Mouse (Mus musculus) limb, embryonic 15.5 days (tissue): ENCODE measurements around the gene Mark2. TPM values are rescaled to one million over a fixed set of nuclear protein-coding genes. Genes with fewer than 3 reads are reported as not detected.

ENCODE experiments used
- ATAC-seq: fragments of 200-750 bp; cut with Nextera tagmentation; 2 replicates; pipeline ENCODE4 v1.8.0; 2017; ENCODE audit warnings: low read depth, moderate TSS enrichment; ENCODE audit not compliant: insufficient number of reproducible peaks, low FRiP score, low TSS enrichment
- H3K27ac ChIP-seq: fragments of 300-500 bp; sonication (generic); 2 replicates; pipeline ENCODE4 v1.5.1; 2015; ENCODE audit warnings: moderate library complexity, mild to moderate bottlenecking, inconsistent platforms
- H3K27me3 ChIP-seq: fragments of 300-500 bp; sonication (generic); 2 replicates; pipeline ENCODE4 v1.6.1; 2015; ENCODE audit warnings: inconsistent platforms
- H3K36me3 ChIP-seq: fragments of 300-500 bp; sonication (generic); 2 replicates; pipeline ENCODE4 v1.6.1; 2015; ENCODE audit warnings: inconsistent platforms
- H3K4me1 ChIP-seq: fragments of 300-500 bp; sonication (generic); 2 replicates; pipeline ENCODE4 v1.6.1; 2015; ENCODE audit warnings: inconsistent platforms
- H3K4me2 ChIP-seq: fragments of 300-500 bp; sonication (generic); 2 replicates; pipeline ENCODE4 v1.6.1; 2015; ENCODE audit warnings: mild to moderate bottlenecking, inconsistent platforms
- H3K4me3 ChIP-seq: fragments of 300-500 bp; sonication (generic); 2 replicates; pipeline ENCODE4 v1.5.1; 2015; ENCODE audit warnings: mild to moderate bottlenecking, inconsistent platforms
- H3K9ac ChIP-seq: fragments of 300-500 bp; sonication (generic); 2 replicates; pipeline ENCODE4 v1.6.1; 2015; ENCODE audit warnings: inconsistent platforms
- H3K9me3 ChIP-seq: fragments of 300-500 bp; sonication (generic); 2 replicates; pipeline ENCODE4 v1.6.1; 2016; ENCODE audit warnings: inconsistent platforms
- WGBS: fragments of 180-500 bp; shearing (Covaris S2); methylation state at CpG from one replicate; pipeline ENCODE4 v1.1.7; 2015; 5-methylcytosine and 5-hydroxymethylcytosine counted together
- polyA plus RNA-seq: library from polyadenylated mRNA; unstranded; fragments of >200 nt; fragmentation: Nextera tagmentation; extraction: Ambion mirVana; gene quantifications from 2 replicates; pipeline ENCODE4 v1.2.1, GENCODE M21; 2015

Mark2 gene
- polyA plus RNA-seq, 1 experiment from 2014 or later = 46.4 TPM

DNA sequence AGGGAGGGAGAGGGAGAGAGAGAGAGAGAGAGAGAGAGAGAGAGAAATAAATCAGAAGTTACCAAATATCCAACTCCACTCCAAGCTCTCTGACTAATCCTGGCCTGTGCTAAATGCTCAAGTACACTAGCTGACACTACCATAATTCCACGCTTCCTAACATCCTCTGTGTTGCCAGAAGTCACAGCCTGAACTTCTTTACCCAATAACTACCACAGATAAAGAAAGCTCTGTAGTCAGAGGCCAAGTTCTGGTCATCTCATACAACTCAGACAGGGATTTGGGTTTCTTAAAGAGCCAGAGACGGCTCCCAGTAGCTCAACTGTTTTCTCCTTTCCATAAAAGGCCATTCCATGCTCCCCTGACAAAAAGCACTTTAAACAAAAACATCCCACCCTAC is 36.9 kb downstream of the Mark2 start:
- no peaks in the 10 kb centered on the region for H3K27me3 ChIP-seq
- WGBS = 58% methylated on average over 2 of the region's 2 CpGs
- H3K4me1 ChIP-seq = peaks cover 43% of the 10 kb centered on the region
- H3K9me3 ChIP-seq = no peaks in the 10 kb centered on the region
- no peak overlapping the region for H3K27ac ChIP-seq
- no peak overlapping the region for H3K9ac ChIP-seq
- H3K4me3 ChIP-seq = no peak overlapping the region
- no peak overlapping the region for H3K4me2 ChIP-seq
- ATAC-seq = no peak
- no peaks in the 10 kb centered on the region for H3K36me3 ChIP-seq

- WGBS = 65% methylated on average over 6 of the region's 6 CpGs
- Histone ChIP-seq H3K27me3 (no peaks in the 10 kb centered on the region), H3K4me2 (no peak overlapping the region), H3K27ac (peak overlapping the region; percentile 18; the same call in 1 of the 2 replicates), H3K9ac (no peak overlapping the region), H3K9me3 (no peaks in the 10 kb centered on the region), H3K4me1 (peaks cover 35% of the 10 kb centered on the region), H3K4me3 (no peak overlapping the region), H3K36me3 (0 out of 2 replicates have a peak, but pooled peaks cover 7% of the 10 kb centered on the region)
- ATAC-seq = no peak
Measured at GRCm38 (mm10) chr19:7303796-7304195, 37.9 kb downstream of the Mark2 start.

GRCm38 (mm10) chr19:7302493-7302797 is 39.2 kb downstream of the Mark2 start:
- peak overlapping the region; percentile 57; the same call in 1 of the 2 replicates for H3K27ac ChIP-seq
- H3K4me2 ChIP-seq = no peak overlapping the region
- no peaks in the 10 kb centered on the region for H3K9me3 ChIP-seq
- no peak for ATAC-seq
- peaks cover 21% of the 10 kb centered on the region for H3K4me1 ChIP-seq
- H3K36me3 ChIP-seq = 0 out of 2 replicates have a peak, but pooled peaks cover 8% of the 10 kb centered on the region
- no peaks in the 10 kb centered on the region for H3K27me3 ChIP-seq
- no peak overlapping the region for H3K4me3 ChIP-seq
- 88% methylated on average over 1 of the region's 1 CpGs for WGBS
- H3K9ac ChIP-seq = no peak overlapping the region; the same call in 1 of the 2 replicates

- Histone ChIP-seq H3K4me2 (no peak overlapping the region), H3K9ac (no peak overlapping the region), H3K4me3 (no peak overlapping the region), H3K4me1 (peaks cover 15% of the 10 kb centered on the region), H3K27ac (peak overlapping the region; percentile 57; the same call in 1 of the 2 replicates), H3K27me3 (no peaks in the 10 kb centered on the region), H3K9me3 (no peaks in the 10 kb centered on the region), H3K36me3 (0 out of 2 replicates have a peak, but pooled peaks cover 8% of the 10 kb centered on the region)
- ATAC-seq = no peak
- 67% methylated on average over 7 of the region's 7 CpGs for WGBS
Measured at GRCm38 (mm10) chr19:7301647-7302492, 39.8 kb downstream of the Mark2 start.

DNA sequence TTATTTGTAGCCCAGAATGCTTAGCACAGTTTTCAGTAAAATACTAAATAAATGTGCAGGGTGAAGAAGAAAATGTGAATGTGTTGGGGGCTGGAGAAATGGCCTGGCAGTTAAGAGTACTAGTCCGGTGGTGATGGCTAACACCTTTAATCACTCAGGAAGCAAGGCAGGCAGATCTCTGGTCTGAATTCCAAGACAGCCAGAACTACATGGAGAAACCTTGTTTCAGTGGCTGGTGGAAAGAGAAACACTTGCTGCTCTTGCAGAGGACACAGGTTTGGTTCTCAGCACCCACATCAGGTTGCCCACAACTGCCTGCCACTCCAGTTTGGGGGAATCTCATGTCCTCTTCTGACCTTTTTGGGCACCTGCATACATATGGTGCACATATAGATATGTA is 41.6 kb downstream of the Mark2 start:
- 97% methylated on average over 1 of the region's 1 CpGs for WGBS
- Histone ChIP-seq H3K4me1 (peaks cover 18% of the 10 kb centered on the region), H3K27me3 (no peaks in the 10 kb centered on the region), H3K36me3 (0 out of 2 replicates have a peak, but pooled peaks cover 8% of the 10 kb centered on the region), H3K9me3 (no peaks in the 10 kb centered on the region), H3K27ac (no peak overlapping the region), H3K9ac (no peak overlapping the region), H3K4me3 (no peak overlapping the region), H3K4me2 (no peak overlapping the region)
- no peak for ATAC-seq

- Histone ChIP-seq H3K27me3 (no peaks in the 10 kb centered on the region), H3K4me2 (no peak overlapping the region), H3K9ac (no peak overlapping the region), H3K27ac (peak overlapping the region; percentile 29), H3K36me3 (0 out of 2 replicates have a peak, but pooled peaks cover 8% of the 10 kb centered on the region), H3K4me1 (peaks cover 28% of the 10 kb centered on the region), H3K4me3 (no peak overlapping the region), H3K9me3 (no peaks in the 10 kb centered on the region)
- peak; percentile 55; the same call in 1 of the 2 replicates for ATAC-seq
Measured at GRCm38 (mm10) chr19:7299052-7299451, 42.6 kb downstream of the Mark2 start.

DNA sequence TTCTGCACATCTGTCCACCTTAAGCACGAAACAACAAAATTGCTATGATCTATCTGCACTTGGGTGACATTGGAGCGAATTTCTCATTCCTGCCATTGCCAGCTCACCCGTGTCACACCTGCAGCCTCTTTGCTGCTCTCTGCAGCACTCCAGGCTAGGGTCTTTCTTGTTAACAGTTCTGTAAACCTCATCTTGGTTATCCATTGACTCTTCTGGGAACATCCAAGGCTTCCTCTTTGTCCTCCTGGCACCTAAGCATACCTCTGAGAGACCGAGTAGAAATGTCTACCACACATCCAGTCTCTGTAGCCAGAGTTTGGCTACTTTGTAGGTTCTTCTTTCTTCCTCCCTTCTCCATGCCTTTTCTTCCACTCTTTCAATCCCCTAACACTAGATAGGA is 45.7 kb downstream of the Mark2 start:
- Histone ChIP-seq H3K27ac (peak overlapping the region; percentile 63), H3K4me1 (peaks cover 41% of the 10 kb centered on the region), H3K4me3 (no peak overlapping the region), H3K27me3 (no peaks in the 10 kb centered on the region), H3K36me3 (0 out of 2 replicates have a peak, but pooled peaks cover 8% of the 10 kb centered on the region), H3K4me2 (no peak overlapping the region), H3K9me3 (no peaks in the 10 kb centered on the region), H3K9ac (no peak overlapping the region)
- 85% methylated on average over 4 of the region's 4 CpGs for WGBS
- ATAC-seq = no peak

DNA sequence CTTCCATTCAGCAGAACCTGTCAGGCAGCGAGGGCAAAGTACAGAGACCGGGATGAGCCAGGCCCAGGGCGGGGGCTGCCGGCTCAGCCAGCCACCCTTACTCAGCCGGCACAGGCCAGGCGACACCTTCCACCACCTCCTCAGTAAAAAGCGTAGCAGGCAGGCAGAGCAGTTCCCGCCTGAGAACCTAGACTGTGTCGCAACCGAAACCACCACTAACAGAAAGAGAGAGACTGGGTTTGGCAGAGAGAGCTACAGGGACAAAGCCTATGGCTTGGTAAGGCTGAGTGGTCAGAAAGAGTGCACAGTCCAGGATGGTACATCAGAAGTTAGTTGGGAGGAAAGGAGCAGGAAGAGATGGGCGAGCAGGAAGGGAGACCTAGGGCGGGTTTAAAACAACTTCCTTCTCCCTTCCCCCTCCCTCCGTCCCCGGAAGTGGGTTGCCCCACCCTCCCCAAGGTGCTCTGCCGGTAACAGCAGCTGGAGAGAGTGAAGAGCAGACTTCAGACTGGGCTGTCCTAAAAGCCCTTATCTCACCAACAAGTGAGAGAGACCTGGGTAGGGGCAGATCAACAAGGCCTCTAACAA is 46.5 kb downstream of the Mark2 start:
- peak overlapping the region; percentile 63 for H3K27ac ChIP-seq
- H3K36me3 ChIP-seq = 0 out of 2 replicates have a peak, but pooled peaks cover 11% of the 10 kb centered on the region
- H3K9me3 ChIP-seq = no peaks in the 10 kb centered on the region
- no peak for ATAC-seq
- 43% methylated on average over 15 of the region's 15 CpGs for WGBS
- no peak overlapping the region for H3K4me2 ChIP-seq
- 0 out of 2 replicates have a peak overlapping the region, but pooled peaks have one; percentile 7 for H3K4me3 ChIP-seq
- peaks cover 41% of the 10 kb centered on the region for H3K4me1 ChIP-seq
- H3K9ac ChIP-seq = no peak overlapping the region
- no peaks in the 10 kb centered on the region for H3K27me3 ChIP-seq

- no peak overlapping the region for H3K4me3 ChIP-seq
- WGBS = 62% methylated on average over 8 of the region's 8 CpGs
- no peak for ATAC-seq
- H3K27me3 ChIP-seq = no peaks in the 10 kb centered on the region
- H3K4me1 ChIP-seq = peaks cover 41% of the 10 kb centered on the region
- H3K9me3 ChIP-seq = no peaks in the 10 kb centered on the region
- H3K4me2 ChIP-seq = no peak overlapping the region
- H3K9ac ChIP-seq = no peak overlapping the region
- H3K27ac ChIP-seq = peak overlapping the region; percentile 63
- H3K36me3 ChIP-seq = peaks cover 12% of the 10 kb centered on the region; the same call in 1 of the 2 replicates
Measured at GRCm38 (mm10) chr19:7294098-7294876, 47.4 kb downstream of the Mark2 start.

DNA sequence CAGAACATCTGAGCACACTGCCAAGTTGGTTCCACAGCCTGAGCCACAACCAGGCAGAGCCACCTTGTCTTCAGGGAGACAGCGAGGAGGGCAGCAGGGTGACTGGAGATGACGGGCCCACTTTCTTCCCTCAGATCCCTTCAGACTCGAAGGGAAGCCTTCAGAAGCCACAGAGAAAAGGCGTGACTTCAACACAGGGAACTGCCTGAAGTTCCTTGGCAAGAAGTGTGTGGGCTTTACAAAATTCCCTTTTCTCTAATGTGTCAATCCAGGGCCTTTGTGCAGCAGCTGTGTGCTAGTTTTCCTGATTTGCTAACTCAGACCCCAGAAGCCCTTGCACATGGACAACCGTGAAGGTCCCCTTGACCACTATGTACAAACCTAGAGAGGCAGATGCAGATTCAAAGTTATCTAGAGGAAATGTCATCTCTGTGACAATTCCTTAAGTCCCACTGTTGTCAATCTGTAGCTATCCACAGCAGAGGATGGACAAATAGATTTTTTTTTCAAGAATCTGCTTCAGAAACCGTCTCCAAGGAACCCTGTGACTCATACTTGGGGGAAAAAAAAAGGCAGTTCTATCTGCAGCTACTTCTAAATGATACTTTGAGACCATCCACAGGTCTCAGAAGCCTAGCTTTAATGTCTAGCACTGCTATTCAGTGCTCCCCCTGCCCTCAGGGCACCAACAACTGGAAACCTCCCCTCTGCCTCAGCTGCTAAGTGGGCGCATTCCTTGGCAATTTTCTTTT is 49.5 kb downstream of the Mark2 start:
- WGBS = 73% methylated on average over 7 of the region's 7 CpGs
- H3K4me3 ChIP-seq = no peak overlapping the region
- no peaks in the 10 kb centered on the region for H3K9me3 ChIP-seq
- H3K36me3 ChIP-seq = peaks cover 18% of the 10 kb centered on the region
- H3K27me3 ChIP-seq = no peaks in the 10 kb centered on the region
- H3K4me2 ChIP-seq = no peak overlapping the region
- H3K4me1 ChIP-seq = peaks cover 41% of the 10 kb centered on the region
- no peak for ATAC-seq
- no peak overlapping the region for H3K9ac ChIP-seq
- 0 out of 2 replicates have a peak overlapping the region, but pooled peaks have one; percentile 8 for H3K27ac ChIP-seq

- H3K4me1 ChIP-seq = peaks cover 28% of the 10 kb centered on the region
- no peak for ATAC-seq
- H3K4me3 ChIP-seq = no peak overlapping the region
- H3K9me3 ChIP-seq = no peaks in the 10 kb centered on the region
- WGBS = 51% methylated on average over 2 of the region's 2 CpGs
- H3K27ac ChIP-seq = no peak overlapping the region
- H3K9ac ChIP-seq = no peak overlapping the region
- H3K4me2 ChIP-seq = no peak overlapping the region
- no peaks in the 10 kb centered on the region for H3K27me3 ChIP-seq
- H3K36me3 ChIP-seq = peaks cover 42% of the 10 kb centered on the region
Measured at GRCm38 (mm10) chr19:7289767-7290166, 51.9 kb downstream of the Mark2 start.
